Mouse (Mus musculus) small intestine, adult 2 months (tissue): ENCODE results near the gene Gm20388. TPM values are rescaled to one million over a fixed set of nuclear protein-coding genes. Genes with fewer than 3 reads are reported as not detected.

Source experiments
- H3K27ac ChIP-seq: fragments of 200-500 bp; 2 replicates; pipeline ENCODE4 v1.5.1; 2012; ENCODE audit warnings: low read depth, low read length, control low read depth, inconsistent platforms; ENCODE audit not compliant: insufficient read depth
- H3K27me3 ChIP-seq: fragments of 200-500 bp; 2 replicates; pipeline ENCODE4 v1.6.1; 2012; ENCODE audit warnings: mild to moderate bottlenecking, moderate library complexity, low read length, inconsistent platforms; ENCODE audit not compliant: control insufficient read depth, insufficient read depth
- H3K36me3 ChIP-seq: fragments of 200-500 bp; 2 replicates; pipeline ENCODE4 v1.6.1; 2012; ENCODE audit warnings: mild to moderate bottlenecking, low read length, control low read depth, inconsistent platforms; ENCODE audit not compliant: control insufficient read depth, insufficient read depth
- H3K4me1 ChIP-seq: fragments of 200-500 bp; 2 replicates; pipeline ENCODE4 v1.6.1; 2012; ENCODE audit warnings: low read length, inconsistent platforms, mixed read lengths; ENCODE audit not compliant: control insufficient read depth, insufficient read depth, insufficient read length
- H3K4me3 ChIP-seq: fragments of 200-500 bp; 2 replicates; pipeline ENCODE4 v1.5.1; 2012; ENCODE audit warnings: low read depth, mild to moderate bottlenecking, control low read depth, inconsistent platforms, low read length, moderate library complexity
- CTCF ChIP-seq: fragments of 200-500 bp; IDR thresholded peaks from 2 replicates; pipeline ENCODE4 v1.5.1; 2012; ENCODE audit warnings: low read depth, mild to moderate bottlenecking, control low read depth, inconsistent platforms, low read length, moderate library complexity, mixed read lengths; ENCODE audit not compliant: insufficient replicate concordance, insufficient read length; ENCODE audit errors: extremely low read depth
- POLR2A ChIP-seq: fragments of 200-500 bp; IDR thresholded peaks from 2 replicates; pipeline ENCODE4 v1.6.1; 2012; ENCODE audit warnings: low read depth, mild to moderate bottlenecking, control low read depth, inconsistent platforms, low read length, moderate library complexity
- WGBS: fragments of 180-500 bp; shearing (Covaris S2); methylation state at CpG from one replicate; pipeline ENCODE4 v1.1.7; 2018; 5-methylcytosine and 5-hydroxymethylcytosine counted together
- polyA plus RNA-seq: library from polyadenylated mRNA; depleted of rRNA; stranded (reverse); fragments of >200 nt; gene quantifications from 2 replicates; pipeline ENCODE4 v1.2.3, GENCODE M21; 2012

The Gm20388 gene
- polyA plus RNA-seq, 1 experiment = 37.3 TPM

GRCm38 (mm10) chr8:120630848-120631247 is 720.2 kb downstream of the Gm20388 start:
- 55% methylated on average over 6 of the region's 6 CpGs for WGBS
- Histone ChIP-seq H3K27ac (no peak overlapping the region), H3K4me1 (peaks cover 8% of the 10 kb centered on the region), H3K4me3 (no peak overlapping the region), H3K27me3 (peaks cover 6% of the 10 kb centered on the region; the same call in 1 of the 2 replicates), H3K36me3 (no peaks in the 10 kb centered on the region)
- TF ChIP-seq POLR2A (no peak), CTCF (no peak)

GRCm38 (mm10) chr8:120631441-120632375 is 721.1 kb downstream of the Gm20388 start:
- Histone ChIP-seq H3K27me3 (peaks cover 6% of the 10 kb centered on the region; the same call in 1 of the 2 replicates), H3K4me3 (no peak overlapping the region), H3K27ac (no peak overlapping the region), H3K36me3 (no peaks in the 10 kb centered on the region), H3K4me1 (peaks cover 8% of the 10 kb centered on the region)
- TF ChIP-seq CTCF (no peak), POLR2A (no peak)
- 77% methylated on average over 21 of the region's 21 CpGs for WGBS

GRCm38 (mm10) chr8:120632969-120633664 is 722.5 kb downstream of the Gm20388 start:
- Histone ChIP-seq H3K27ac (no peak overlapping the region), H3K36me3 (no peaks in the 10 kb centered on the region), H3K4me1 (peaks cover 8% of the 10 kb centered on the region), H3K27me3 (peaks cover 6% of the 10 kb centered on the region; the same call in 1 of the 2 replicates), H3K4me3 (peak overlapping the region; percentile 73; the same call in 1 of the 2 replicates)
- no peak for TF ChIP-seq CTCF
- TF ChIP-seq POLR2A = no peak
- WGBS = 59% methylated on average over 17 of the region's 17 CpGs

DNA sequence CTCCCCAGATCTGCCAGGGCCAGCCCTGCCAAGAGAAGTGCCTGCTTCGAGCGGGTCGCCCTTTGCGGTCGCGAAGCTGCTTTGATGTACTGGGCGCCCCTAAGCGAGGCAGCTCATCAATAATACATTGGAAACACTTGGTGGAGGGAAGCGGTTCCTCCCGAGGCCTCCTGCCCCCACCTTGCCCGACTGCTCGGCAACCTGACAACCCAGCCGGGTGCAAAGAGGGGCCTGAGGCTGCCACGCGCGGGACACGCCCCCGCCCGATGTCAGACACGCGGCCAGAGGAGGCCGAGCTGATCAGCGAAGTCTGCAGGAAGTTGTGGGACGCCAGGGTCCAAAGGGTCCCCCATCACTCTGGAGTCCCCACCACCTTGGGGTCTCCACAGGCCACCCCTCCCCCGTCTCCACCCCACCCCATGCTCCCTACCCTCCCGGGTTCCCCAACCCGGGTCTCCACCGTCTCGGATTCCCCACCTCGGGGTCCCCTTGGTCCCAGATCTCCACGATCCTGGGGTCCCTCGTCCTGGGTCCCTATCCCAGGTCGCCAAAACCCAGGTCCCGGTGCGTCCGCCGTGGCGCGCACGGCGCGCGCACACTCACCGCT is 723.1 kb downstream of the Gm20388 start:
- Histone ChIP-seq H3K4me3 (peak overlapping the region; percentile 73), H3K4me1 (peaks cover 8% of the 10 kb centered on the region), H3K27ac (no peak overlapping the region), H3K27me3 (peaks cover 6% of the 10 kb centered on the region; the same call in 1 of the 2 replicates), H3K36me3 (no peaks in the 10 kb centered on the region)
- WGBS = 4% methylated on average over 44 of the region's 44 CpGs
- TF ChIP-seq POLR2A (no peak), CTCF (no peak)

GRCm38 (mm10) chr8:120634329-120634839 is 723.7 kb downstream of the Gm20388 start:
- no peak overlapping the region for H3K27ac ChIP-seq
- peaks cover 6% of the 10 kb centered on the region; the same call in 1 of the 2 replicates for H3K27me3 ChIP-seq
- H3K36me3 ChIP-seq = no peaks in the 10 kb centered on the region
- H3K4me3 ChIP-seq = peak overlapping the region; percentile 73
- TF ChIP-seq CTCF (no peak), POLR2A (no peak)
- 1% methylated on average over 40 of the region's 42 CpGs for WGBS
- H3K4me1 ChIP-seq = peaks cover 8% of the 10 kb centered on the region

DNA sequence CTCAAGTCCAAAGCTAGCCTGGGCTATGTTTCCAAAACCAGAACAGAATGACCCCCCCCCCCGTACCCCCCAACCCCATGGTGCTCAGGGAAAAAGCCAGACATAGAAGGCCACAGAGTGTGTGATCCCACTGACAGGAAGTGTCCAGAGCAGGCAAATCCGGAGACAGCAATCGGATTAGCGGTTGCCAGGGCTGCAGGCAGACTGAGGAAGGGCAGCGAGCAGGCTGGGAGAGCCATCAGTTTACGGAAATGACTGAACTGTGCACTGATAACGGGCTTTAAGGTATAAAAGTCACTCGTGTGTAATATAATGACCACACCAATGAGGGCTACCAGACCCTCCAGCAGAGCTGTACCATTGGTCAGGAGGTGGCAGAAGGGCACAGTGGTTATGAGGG is 730.6 kb downstream of the Gm20388 start:
- Histone ChIP-seq H3K36me3 (no peaks in the 10 kb centered on the region), H3K4me3 (no peak overlapping the region), H3K27me3 (no peaks in the 10 kb centered on the region), H3K27ac (no peak overlapping the region), H3K4me1 (no peaks in the 10 kb centered on the region)
- 34% methylated on average over 8 of the region's 8 CpGs for WGBS
- TF ChIP-seq CTCF (no peak), POLR2A (no peak)
